Mouse (Mus musculus) right cerebral cortex, postnatal 36 days (tissue): Measurements from ENCODE around the gene Tex37.

ENCODE experiments used
- DNase-seq, 2 experiments: peaks; one replicate each; pipeline ENCODE4 v3.0.0; 2022; ENCODE audit warnings: low spot score in 2 of 2, mixed read lengths in 1 of 2

Tex37 gene

GRCm38 (mm10) chr6:70918827-70919226, at the start of gene Tex37:
Gene Tex37, minus strand, starts transcription at chr6:70918927.
- DNase-seq = no peak

GRCm38 (mm10) chr6:70968291-70968690, 49.6 kb upstream of the Tex37 start:
- no peak for DNase-seq

DNA sequence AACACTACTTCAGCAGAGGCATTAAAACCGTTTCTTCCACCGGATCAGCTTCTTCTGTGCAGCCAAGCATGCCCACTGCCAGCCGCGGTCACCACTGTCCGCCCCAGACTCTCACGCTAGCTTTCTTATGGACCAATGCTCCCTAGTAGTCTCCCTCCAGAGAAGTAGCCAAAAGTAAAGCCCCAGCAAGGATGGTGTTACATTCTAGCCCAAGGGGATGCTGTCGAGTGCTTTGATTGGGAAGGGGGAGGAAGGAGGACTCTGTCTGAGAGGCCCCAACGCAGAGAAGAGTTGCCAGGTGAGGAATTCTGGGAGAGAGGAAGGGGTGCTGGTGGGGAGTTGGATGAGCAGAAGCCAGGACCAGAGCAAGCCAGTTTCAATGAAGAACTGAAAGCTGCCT, 48.7 kb upstream of the Tex37 start:
- DNase-seq = no peak

- DNase-seq = no peak
Measured at GRCm38 (mm10) chr6:70965694-70966093, 47.0 kb upstream of the Tex37 start.

DNA sequence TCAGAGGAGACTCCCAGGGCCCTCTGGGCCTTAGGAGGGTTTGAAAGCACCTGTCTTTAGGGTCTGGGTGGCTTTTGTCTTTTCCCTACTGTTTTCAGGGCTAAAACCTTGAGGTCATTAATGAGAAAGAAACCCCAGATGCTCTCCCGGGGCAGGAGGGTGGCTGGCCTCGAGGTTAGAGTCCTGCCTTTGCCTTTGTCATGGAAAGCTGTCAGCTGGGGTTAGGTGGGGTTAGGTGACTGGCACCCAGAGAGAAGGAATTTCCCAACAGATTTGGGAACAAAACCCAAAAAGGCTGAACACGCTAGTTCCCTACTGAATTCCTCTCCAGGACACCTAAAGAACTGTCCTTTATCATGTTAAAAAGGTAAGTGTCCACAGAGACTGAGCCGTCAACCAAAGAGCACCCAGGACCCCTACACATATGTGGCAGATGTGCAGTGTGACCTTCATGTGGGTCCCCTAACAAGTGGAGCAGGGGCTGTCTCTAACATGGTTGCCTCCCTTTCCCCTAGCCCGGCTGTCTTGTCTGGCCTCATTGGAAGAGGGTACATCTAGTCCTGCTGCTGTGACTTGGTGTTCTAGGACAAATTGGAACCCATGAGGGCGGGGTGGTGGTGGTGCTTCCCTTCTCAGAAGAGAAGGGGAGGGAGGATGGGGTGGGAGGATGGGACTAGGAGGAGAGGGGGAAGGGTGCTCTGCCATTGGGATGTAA, 45.5 kb upstream of the Tex37 start:
- no peak for DNase-seq

DNA sequence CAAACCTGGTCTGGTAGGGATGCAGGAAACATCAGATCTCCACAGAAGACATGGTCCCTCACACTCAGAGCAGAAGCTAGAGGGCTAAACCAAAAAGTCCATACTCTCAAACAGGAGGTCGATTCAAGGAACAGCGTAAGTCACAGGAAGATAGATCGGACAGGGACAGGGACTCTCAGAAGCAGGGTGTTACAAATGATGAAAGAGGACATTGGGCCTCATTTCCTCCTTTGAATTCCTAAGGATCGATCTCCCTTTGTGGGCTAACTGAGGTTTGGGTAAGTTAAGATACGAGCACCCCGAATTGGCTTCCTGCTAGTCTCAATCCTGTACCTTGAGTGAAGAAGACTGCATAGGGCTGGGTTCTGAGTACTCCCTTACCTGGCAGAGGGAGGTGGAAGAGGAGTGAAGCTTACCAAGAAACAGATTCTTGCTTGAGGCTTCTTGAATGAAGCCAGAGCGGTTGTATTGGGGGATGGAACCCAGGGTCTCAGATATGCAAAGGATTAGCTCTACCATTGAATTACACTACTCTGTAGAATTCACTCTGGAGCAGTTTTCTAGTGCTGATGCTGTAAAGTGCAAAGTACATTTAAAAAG, 38.7 kb upstream of the Tex37 start:
- no peak for DNase-seq

DNA sequence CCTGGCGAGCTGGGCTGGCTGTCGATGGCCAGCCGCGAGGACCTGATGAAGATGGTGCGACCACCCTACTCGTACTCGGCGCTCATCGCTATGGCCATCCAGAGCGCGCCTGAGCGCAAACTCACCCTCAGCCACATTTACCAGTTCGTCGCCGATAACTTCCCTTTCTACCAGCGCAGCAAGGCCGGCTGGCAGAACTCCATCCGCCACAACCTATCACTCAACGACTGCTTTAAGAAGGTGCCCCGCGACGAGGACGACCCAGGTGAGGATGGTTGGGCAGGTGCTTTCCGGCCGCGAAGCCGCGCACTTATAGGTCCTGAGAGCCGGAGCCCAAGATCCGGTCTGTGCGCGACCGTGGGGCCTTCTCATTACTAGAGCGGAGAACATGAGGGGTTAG, 38.2 kb upstream of the Tex37 start:
- DNase-seq = no peak

- DNase-seq = no peak
Measured at GRCm38 (mm10) chr6:70956285-70956912, 37.7 kb upstream of the Tex37 start, which contains the start of gene Foxi3. Gene Foxi3, plus strand, starts transcription at chr6:70956531.

DNA sequence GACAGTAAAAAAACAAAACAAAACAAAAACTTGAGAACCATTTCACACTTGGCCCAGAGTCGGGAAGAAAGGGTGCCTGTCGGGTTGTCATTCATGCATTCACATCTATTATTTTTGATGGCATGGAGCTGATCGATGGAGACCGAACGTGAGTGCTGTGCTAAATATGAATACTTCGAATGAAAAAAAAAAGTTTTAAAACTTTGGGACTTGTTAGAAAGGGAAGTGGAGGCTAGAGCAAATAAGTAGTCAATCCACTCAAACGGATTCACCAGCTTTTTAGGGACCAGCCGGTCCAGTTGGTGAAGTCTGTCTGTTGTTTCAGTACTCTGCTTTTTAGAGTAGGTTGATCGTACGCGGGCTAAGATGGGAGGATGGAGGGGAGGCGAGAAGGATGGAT, 37.1 kb upstream of the Tex37 start:
- DNase-seq = no peak

DNA sequence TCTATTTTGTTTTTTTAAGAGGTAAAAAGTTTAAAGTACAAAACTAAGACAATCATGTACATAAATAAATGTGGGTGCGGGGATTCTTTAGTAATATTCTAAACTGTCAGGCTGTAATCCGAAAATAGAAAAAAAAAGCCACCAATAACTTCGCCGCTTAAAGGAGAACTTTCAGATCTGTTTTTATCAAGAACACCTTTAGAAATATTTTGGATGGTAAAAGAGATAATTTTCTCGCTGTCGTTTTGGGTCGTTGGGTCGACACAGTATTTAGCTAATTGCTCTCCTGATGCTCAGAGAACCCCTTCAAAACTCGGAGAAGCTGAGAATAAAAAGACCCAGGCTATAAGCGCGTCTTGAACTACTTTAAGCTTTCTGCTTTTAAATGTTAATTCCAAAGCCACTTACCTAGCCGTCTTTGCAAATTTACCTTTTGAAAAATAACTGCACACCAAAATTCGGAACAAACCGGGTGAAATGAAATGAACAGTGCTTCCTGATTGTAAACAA, 36.6 kb upstream of the Tex37 start:
- DNase-seq = no peak

DNA sequence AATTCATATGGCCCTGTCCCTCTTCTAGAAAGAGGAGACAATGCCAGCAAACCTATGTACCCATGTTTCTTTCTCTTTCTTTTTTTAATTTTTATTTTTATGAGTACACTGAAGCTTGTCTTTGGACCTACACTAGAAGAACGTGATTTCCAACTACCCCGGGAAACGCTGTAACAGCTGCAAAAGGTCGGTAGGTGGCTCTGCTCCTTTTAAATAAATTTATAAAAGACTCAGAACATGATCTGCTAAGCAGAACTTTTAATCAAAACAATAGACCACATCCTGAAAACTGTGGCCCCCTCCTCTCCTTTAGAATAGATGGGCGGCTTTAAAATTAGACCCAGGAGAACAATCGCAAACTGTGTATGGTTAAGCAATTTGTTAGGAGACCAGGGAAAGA, 35.3 kb upstream of the Tex37 start:
- no peak for DNase-seq

GRCm38 (mm10) chr6:70953274-70953673, 34.5 kb upstream of the Tex37 start:
- no peak for DNase-seq

DNA sequence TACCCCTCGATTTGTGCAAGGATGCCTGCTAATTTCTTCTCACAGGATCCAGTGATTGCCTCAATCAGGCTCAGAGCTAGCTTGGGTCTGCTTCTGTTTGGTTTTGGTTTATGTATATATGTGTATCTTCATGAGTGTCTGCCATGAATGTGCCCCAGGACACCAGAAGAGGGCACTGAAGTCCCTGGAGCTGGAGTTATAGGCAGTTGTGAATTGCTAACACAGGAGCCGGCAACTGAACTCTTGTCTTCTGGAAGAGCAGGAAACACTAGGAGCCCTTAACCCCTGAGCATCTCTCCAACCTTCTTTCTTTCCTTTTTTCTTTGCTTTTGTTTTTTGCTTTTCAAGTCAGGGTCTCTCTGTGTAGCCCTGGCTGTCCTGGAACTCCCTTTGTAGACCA, 13.1 kb upstream of the Tex37 start:
- no peak for DNase-seq

DNA sequence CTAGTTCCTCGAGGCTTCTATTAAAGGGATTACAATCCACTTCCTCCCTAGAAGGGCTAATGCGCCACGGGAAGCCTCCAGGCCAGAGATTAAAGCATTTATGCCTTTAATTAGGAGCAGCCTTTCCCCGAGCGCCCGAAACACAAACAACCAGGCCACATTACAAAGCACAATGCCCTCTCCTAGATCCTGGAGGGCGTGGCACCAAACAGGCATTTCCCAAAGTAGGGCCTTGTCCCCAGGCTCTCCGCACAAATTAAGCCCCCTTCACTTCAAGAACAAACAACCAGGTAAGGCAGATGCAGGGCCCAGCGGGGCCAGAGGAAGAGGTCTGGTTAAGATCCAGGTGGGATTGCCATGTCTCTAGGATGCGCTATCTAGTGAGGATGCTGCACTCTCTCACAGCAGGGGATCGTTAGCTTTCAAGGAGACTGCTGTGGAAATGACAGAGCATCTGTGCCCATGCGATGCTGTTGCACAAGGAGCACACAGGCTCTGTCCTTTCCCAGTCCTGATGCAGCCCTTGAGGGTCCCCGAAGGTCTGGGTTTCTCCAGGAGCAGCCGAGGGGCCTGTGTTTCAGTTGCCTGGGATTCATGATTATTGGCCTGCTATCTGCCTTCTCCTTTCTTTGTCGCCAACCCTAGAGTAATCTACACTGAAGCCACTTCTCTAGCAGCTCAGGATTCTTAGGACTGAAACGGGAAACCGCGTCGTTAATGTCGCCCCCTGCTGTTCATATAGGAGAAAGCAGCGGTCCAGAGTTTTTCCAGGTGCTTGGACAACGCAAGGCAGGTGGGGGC, 2.7 kb upstream of the Tex37 start:
- DNase-seq = peak in 1 of 2 experiments; percentile 4

DNA sequence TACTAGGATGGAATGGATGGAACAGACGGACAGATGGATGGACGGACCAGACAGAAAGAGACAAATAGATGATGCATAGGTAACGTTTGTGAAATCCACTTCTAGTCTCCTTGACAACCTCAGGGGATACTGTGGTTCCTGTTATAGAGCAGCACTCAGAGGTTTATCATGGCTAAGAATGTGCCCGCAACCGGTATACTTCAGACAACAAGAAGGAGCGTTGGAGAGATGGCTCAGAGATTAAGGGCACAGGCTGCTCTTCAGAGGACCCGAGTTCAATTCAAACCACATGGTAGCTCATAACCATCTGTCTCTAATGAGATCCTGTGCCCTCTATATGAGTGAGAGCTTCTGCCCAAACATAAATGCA, 6.3 kb downstream of the Tex37 start:
- no peak for DNase-seq

DNA sequence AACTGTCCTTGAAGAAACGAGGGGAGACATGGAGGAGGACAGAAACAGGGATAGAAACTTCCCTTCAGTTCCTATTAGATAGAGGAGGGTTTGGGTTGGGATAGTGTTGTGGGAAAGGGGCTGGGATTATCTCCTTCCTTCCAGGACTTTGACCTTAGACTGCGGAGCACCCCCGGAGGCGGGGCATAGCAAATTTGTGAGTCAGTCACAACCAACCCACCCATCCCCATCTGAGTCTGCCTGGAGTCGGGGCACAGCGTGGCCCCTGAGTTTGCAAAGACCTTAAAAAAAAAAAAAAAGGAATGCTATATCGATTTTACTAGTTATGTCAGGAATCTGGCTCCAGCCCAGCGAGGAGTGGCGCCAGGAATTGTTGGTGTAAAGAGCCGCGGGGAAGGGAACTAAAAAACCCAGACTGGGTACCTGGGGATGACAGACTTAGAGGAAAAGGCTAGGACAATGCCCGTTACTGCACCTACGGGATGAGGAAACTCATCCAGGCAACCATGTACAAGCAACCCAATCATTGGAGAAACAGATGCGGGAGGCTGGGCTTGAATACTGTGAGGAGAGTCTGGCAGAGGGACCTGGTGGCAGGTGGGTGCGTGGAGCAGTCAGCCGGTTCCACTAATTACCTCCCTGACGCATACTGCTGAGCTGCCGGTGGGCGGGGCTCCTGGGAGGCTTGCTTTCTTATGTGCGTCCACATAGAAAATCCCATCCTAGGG, 6.9 kb downstream of the Tex37 start:
- peak; percentile 16 to 29 for DNase-seq

GRCm38 (mm10) chr6:70910285-70910684, 8.4 kb downstream of the Tex37 start:
- DNase-seq = no peak

- DNase-seq = no peak
Measured at GRCm38 (mm10) chr6:70909572-70909971, 9.2 kb downstream of the Tex37 start.

DNA sequence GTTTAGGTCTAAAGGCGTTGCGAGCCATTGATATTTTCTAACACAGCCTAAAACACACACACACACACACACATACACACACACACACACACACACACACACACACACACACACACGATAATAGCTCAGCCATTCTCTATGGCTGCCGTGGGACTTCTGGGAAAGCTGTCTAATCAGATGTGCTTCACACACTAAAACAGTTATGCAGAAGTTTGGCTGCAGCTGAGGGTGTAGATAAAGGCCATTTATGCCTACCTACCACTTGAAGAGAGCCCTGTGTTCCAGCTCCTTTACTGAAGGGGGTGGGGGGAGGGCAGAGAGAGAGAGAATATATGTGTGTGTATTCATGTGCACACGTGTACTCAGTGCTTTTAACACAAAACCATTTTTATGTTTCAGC, 15.0 kb downstream of the Tex37 start:
- no peak for DNase-seq

DNA sequence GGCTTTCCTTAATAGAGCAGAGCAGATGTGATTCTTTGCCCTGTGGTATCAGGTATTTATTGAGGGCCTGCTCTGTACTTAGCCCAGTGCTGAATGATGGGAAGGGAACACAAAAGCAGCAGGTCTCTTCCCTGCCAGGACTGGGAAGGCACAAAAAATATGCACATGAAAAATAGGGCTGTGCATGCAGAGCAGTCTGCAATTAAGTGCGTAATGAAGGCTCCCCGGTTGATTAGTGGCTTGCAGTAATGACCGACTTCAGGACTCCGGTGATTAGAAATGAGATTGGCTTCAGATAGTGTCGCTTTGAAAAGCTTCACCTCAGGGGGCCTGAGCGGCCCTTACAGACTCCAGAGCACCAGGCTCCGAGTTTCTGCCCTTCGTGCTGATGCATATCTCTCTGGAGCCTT, 19.1 kb downstream of the Tex37 start:
- no peak for DNase-seq

DNA sequence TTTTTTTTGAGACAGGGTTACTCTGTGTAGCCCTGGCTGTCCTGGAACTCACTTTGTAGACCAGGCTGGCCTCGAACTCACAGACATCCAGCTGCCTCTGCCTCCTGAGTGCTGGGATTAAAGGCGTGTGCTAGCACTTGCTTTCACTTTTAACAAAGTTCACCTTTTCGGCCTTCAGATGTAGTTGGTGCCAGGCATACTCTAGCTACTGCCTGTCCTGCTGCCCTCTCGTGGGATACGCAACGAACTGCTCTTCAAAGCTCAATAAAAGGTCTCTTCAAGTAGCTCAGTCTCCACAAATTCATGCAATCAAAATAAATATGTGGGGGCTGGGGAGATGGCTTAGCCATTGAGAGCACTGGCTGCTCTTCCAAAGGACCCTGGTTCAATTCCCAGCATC, 20.6 kb downstream of the Tex37 start:
- no peak for DNase-seq

DNA sequence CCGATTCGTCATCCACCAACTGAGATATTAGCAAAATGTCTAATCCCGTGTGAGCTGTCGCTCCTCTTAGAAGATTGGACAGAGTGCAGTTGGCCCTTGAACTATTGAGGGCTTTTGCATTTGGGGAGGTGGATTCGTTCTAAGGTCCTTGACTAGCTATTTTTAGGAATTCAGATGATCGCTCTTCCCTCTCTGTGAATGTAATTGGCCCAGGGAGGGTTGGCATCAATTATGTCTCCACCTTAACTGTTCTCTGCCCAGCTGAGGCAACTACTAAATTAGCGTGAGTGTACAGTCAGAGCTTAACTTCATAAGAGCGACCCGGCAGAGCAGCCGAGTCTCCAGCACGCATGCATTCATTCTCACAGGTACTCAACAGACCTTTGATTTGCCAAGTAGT, 30.7 kb downstream of the Tex37 start:
- no peak for DNase-seq
